ENCODE assay signal across 16 mouse cellular contexts in genomic region chr17:50110650-50111415, GRCm38 (mm10).
A peak's percentile ranks its signal among the peaks of the same experiment; 100 is the strongest.
DNase-seq lines count a peak whose midpoint lies in the region; ATAC-seq and TF ChIP-seq lines count a peak whose summit lies in the region.
"Had no signal": no experiment of that assay in that cellular context is flagged by ENCODE, and none has a peak within 500 bp of the region (broad histone marks: within the 10 kb centered on the region; RNA-seq: fewer than 3 reads in every experiment).

No protein-coding gene starts in this region.

- peak overlapping the region; percentile 6; the same call in 1 of the 2 replicates for H3K4me3 ChIP-seq in gastrocnemius, adult 2 months
- H3K4me3 ChIP-seq: kidney, embryonic 15.5 days; midbrain, embryonic 15.5 days had no signal

- no peak for DNase-seq in gastrocnemius, adult 2 months
- no peak for DNase-seq in gastrocnemius, postnatal 4 days (ENCODE audit: low spot score in 2 of 2)
- DNase-seq in 3134 (ENCODE audit: extremely low read depth, insufficient read length, low spot score), result peak; percentile 30
- DNase-seq in lung, postnatal 14 days, result peak; percentile 39
- DNase-seq in layer of hippocampus, adult 11-12 months (ENCODE audit: low spot score), result no peak
- no peak for DNase-seq in frontal cortex, postnatal 10 days (ENCODE audit: low spot score in 2 of 2)
- no peak for DNase-seq in spleen, postnatal 14 days (ENCODE audit: low spot score in 2 of 2)
- DNase-seq: cerebellum, postnatal 36 days; gastrocnemius, postnatal 36 days; layer of hippocampus, postnatal 36 days; right cerebral cortex, postnatal 4 days had no signal

- intact Hi-C loops in gastrocnemius, adult 2 months (cut with DNase I), result no loop called here

- ATAC-seq in common myeloid progenitor, adult 5-6 weeks (replicated peaks; ENCODE audit: low read depth, poor library complexity, severe bottlenecking), result peak; percentile 79
- ATAC-seq: CD4-positive, CD25-positive, alpha-beta regulatory T cell, adult 4 months; hindbrain, embryonic 16.5 days; midbrain, embryonic 15.5 days had no signal

- H3K27ac ChIP-seq in gastrocnemius, adult 2 months, result peak overlapping the region; percentile 78
- H3K27ac ChIP-seq: kidney, embryonic 15.5 days; midbrain, embryonic 15.5 days had no signal

- TF ChIP-seq CTCF in gastrocnemius, adult 2 months (IDR thresholded peaks at IDR 0.05), result no peak

Comparison
In these comparisons a context has a peak if more than half of its experiments do, and no peak if none do; other contexts are left out.
1. DNase-seq: peak in 3134 (single experiment) and lung, postnatal 14 days (single experiment); none in gastrocnemius, adult 2 months (single experiment), gastrocnemius, postnatal 4 days (0 of 2), layer of hippocampus, adult 11-12 months (single experiment), frontal cortex, postnatal 10 days (0 of 2) and spleen, postnatal 14 days (0 of 2).